Mouse (Mus musculus) CD4-positive naive resting alpha-beta T cell, adult 76 days (primary cell): ENCODE measurements around the gene Snapc3. TPM values are rescaled to one million over a fixed set of nuclear protein-coding genes. Genes with fewer than 3 reads are reported as not detected.

Experiments
- total RNA-seq: library from RNA; stranded (reverse); gene quantifications from one replicate; pipeline ENCODE4 v1.2.4, GENCODE M21; 2023

The Snapc3 gene
- total RNA-seq = 31.7 TPM

DNA sequence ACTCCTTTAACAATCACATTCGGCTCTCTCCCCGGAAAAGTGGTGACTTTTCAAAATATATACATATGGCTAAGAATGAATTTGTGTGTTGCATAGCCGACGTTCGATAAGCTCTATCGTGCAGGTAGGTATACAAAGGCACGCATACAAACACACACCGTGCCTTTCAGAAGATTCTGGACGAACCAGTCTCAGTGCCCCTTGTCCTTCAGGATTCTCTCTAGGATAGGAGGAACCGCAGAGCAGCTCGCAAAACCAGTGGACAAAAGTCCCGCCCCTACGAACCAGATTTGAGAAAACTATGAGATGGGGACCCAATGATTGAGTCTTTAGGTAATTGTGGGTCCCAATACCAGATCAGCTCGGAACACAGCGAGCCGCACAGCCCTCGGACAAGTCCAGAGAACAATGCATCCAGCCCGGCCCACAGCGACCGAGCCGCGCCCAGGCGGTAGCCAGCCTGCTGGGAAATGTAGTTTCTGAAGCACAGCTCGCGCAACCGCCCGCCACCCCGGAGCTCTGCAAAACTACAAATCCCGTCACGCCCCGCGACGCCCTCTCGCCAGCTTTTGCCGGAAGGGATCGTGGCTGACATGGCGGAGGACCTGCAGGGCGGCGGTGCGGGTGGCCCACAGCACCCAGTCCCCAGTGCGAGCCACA lies at the start of gene Snapc3:
TSS of gene Snapc3 (plus strand) at position 565 of the 660 bp plus-strand sequence.

DNA sequence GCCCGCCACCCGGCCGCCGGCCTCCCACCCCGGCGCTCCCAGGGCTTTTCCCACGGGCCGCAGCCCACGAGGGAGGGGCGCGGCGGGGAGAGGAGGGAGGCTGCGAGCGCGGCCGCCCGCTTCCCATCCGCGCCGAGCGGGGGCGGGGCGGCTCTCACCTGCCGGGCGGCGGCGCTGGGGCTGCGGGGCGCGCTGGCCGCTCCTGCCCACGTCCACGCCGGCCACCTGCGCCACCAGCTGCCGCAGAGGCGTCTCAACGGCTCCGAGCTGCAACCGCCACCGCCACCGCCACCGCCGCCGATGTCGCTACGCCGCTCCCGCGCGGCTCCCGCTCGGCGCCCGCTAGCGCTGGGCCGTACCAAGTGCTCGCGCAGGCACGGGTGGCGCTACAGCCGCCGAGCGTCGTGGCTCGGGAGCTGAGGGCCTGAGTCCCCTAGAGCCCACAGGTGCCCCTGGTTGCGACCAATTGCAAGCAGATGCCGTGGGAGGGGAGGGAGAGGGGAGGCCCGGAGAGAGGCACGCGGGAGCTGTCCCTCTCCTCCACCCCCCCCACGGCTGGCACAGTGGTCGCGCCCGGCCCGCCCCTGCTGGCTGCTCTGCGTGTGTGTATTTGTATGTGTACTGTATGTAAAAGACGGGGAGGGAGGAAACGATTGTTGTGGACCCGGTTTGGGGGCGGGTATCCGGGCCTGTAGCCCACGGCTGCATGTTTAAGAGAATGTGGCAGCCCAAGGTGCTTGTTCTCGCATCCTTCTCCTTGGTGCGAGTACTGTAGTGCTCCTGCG lies 68.8 kb downstream of the Snapc3 start, which contains the start of gene Psip1:
TSS of gene Psip1 (minus strand) at position 343 of the 785 bp plus-strand sequence.

Other genes with a start within 250 kb of the Snapc3 start
- gene Ttc39b, start 93.5 kb upstream of the Snapc3 start, total RNA-seq = 53.9 TPM
- 132 TPM for gene Psip1, start 68.7 kb downstream of the Snapc3 start, total RNA-seq
- 7.0 TPM for gene Ccdc171, start 107.8 kb downstream of the Snapc3 start, total RNA-seq